Mouse (Mus musculus) kidney, embryonic 16.5 days (tissue): ENCODE measurements at regions not wholly inside any gene's neighbourhood (a gene's known extent, or its start where the extent isn't known, plus 50 kb on each side); places are given as distances from the start of the nearest gene placed in this dataset.

Source experiments
- ATAC-seq: fragments of 200-750 bp; cut with Nextera tagmentation; 2 replicates; pipeline ENCODE4 v1.8.0; 2017; ENCODE audit warnings: moderate TSS enrichment; ENCODE audit not compliant: low FRiP score, low TSS enrichment
- H3K27ac ChIP-seq: fragments of 300-500 bp; sonication (generic); 2 replicates; pipeline ENCODE4 v1.5.1; 2014; ENCODE audit warnings: low read length
- H3K27me3 ChIP-seq: fragments of 300-500 bp; sonication (generic); 2 replicates; pipeline ENCODE4 v1.6.1; 2014; ENCODE audit warnings: low read length, control low read depth, mixed read lengths; ENCODE audit not compliant: insufficient read depth
- H3K36me3 ChIP-seq: fragments of 300-500 bp; sonication (generic); 2 replicates; pipeline ENCODE4 v1.6.1; 2014; ENCODE audit warnings: low read length, control low read depth, mixed read lengths; ENCODE audit not compliant: insufficient read depth
- H3K4me1 ChIP-seq: fragments of 300-500 bp; sonication (generic); 2 replicates; pipeline ENCODE4 v1.6.1; 2014; ENCODE audit warnings: low read length, control low read depth, mixed read lengths; ENCODE audit not compliant: insufficient read depth
- H3K4me2 ChIP-seq: fragments of 300-500 bp; sonication (generic); replicated peaks from 2 replicates; pipeline ENCODE4 v1.6.1; 2014; ENCODE audit warnings: low read depth, low read length
- H3K4me3 ChIP-seq: fragments of 300-500 bp; sonication (generic); 2 replicates; pipeline ENCODE4 v1.5.1; 2014; ENCODE audit warnings: mild to moderate bottlenecking, low read length
- H3K9ac ChIP-seq: fragments of 300-500 bp; sonication (generic); replicated peaks from 2 replicates; pipeline ENCODE4 v1.6.1; 2014; ENCODE audit warnings: low read length
- H3K9me3 ChIP-seq: fragments of 300-500 bp; sonication (generic); 2 replicates; pipeline ENCODE4 v1.6.1; 2016; ENCODE audit warnings: low read length, control low read depth
- WGBS: fragments of 180-500 bp; shearing (Covaris S2); extraction: QIAGEN DNeasy Blood & Tissue Kit; methylation state at CpG from one replicate; pipeline ENCODE4 v1.1.7; 2014; 5-methylcytosine and 5-hydroxymethylcytosine counted together

DNA sequence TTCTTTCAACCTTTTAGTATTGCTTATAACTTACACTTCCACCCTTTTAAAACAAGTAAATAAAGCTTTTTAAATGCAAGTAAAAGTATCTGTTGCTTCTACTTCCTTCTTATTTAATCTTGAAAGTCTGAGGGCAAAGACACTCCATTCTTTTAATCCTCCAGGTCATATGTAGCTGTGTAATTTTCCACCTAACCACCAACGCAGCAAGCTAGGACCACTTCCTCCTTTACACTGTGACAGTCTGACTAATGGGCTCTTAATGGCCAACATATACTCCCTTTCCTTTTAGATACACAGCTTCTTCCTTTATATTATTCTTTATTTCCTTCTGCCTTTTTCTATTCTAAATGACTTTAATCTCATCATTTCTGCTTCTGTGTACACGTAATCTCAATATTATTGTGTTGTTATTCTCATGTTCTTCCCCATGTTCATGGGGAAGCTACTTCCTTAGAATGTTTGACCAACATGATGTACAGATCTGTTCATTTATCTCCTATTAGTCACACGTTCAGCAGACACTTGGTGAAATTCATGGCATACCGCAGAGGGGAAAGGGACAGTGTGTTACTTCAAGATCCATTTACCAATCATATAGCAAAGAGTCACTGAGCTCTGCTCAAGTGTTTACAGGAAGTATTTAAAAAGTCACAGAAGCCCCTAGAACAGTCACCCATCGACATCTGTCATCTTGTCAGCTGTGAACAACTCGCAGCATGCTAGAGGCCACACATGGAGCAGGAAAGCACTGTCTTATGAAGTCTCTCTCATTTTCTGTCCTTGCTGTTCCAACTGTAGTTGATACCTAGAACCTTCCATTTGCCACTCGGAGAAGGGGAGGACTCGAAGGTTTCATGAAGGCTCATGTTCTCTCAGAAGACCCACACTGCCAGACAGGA, 172.2 kb upstream of the Slc7a11 start:
- no peak overlapping the region for H3K9ac ChIP-seq
- no peak overlapping the region for H3K4me3 ChIP-seq
- H3K27ac ChIP-seq, result no peak overlapping the region
- H3K9me3 ChIP-seq, result no peaks in the 10 kb centered on the region
- 73% methylated on average over 8 of the region's 8 CpGs for WGBS
- no peaks in the 10 kb centered on the region for H3K4me1 ChIP-seq
- H3K4me2 ChIP-seq, result no peak overlapping the region
- no peaks in the 10 kb centered on the region for H3K36me3 ChIP-seq
- ATAC-seq, result no peak
- no peaks in the 10 kb centered on the region for H3K27me3 ChIP-seq

DNA sequence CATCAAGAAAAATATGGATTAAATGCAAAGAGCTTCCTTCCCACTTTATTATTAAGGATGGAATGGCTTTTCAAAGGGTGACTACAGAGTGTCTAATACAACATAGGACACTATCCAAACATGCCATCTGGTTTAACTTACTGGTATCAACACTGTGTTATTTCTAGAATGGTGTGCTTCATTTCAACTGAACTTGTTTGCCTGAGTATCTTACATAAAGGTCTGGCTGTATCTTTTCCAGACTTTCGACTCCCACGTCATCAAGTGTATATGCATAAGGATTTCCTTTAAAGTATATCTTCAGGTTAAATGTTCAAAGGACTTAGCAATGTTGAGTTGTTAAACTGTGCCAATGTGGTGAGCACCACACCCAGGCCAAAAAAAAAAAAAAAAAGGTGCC, 169.6 kb upstream of the Slc7a11 start:
- Histone ChIP-seq H3K4me3 (no peak overlapping the region), H3K9me3 (no peaks in the 10 kb centered on the region), H3K4me1 (no peaks in the 10 kb centered on the region; the same call in 1 of the 2 replicates), H3K9ac (no peak overlapping the region), H3K4me2 (no peak overlapping the region), H3K27ac (no peak overlapping the region), H3K36me3 (no peaks in the 10 kb centered on the region), H3K27me3 (no peaks in the 10 kb centered on the region)
- WGBS, result 95% methylated on average over 2 of the region's 2 CpGs
- no peak for ATAC-seq

DNA sequence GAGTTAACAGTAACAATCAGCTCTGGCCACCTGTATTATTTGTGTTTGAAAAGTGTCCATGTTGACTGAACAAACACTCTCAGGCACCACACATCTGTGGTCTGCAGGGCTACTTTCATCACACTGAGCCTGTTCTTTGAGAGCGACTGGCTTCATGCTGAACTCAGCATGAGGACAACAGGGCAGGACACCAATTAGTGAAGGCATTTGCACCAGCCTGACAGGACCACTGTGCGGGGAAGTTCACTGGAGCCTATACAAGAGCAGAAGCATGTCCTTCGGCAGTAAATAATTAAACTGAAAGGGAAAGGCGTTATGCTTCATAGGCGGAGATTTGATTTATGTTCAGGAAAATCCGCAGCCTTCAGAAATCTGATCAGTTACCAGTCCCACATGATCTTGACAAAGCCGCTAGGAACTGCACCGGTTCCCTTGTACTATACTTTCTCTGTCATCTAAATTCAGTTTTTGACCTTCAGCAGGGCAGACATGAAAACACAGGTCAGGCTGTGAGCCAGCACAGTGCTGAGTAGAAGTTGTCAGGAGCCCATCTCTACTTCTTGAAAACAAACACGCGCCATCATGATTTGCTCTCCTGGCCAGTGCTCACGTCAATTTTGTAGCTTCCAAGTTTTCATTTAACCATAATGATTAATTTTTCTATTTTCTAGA, 166.1 kb upstream of the Slc7a11 start:
- Histone ChIP-seq H3K27ac (no peak overlapping the region; the same call in 1 of the 2 replicates), H3K36me3 (no peaks in the 10 kb centered on the region), H3K4me1 (no peaks in the 10 kb centered on the region; the same call in 1 of the 2 replicates), H3K9ac (no peak overlapping the region), H3K9me3 (no peaks in the 10 kb centered on the region), H3K4me2 (peak overlapping the region; percentile 5; the same call in 1 of the 2 replicates), H3K27me3 (no peaks in the 10 kb centered on the region), H3K4me3 (no peak overlapping the region)
- peak; percentile 97 for ATAC-seq
- WGBS, result 25% methylated on average over 11 of the region's 11 CpGs

DNA sequence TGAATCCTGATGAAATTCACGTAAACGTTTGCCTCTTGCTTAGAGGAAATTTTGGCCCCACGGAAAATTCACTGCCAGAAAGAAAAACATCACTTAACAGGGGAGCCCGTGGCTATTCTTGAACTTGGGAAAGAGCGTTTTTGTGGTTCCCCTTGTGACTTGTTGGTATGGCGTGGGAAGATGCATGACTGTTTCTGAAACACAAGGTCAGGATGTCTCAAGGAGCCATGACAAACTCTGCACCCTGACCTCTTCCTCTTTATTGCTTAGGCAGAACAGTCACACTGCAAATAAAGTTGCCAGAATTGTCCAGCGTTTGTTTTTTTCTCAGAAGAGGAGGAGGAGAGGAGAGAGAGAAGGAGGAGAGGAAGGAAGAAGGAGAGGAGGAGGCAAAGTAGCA, 164.3 kb upstream of the Slc7a11 start:
- H3K36me3 ChIP-seq, result no peaks in the 10 kb centered on the region
- no peak overlapping the region for H3K4me2 ChIP-seq
- H3K27ac ChIP-seq, result no peak overlapping the region
- H3K27me3 ChIP-seq, result no peaks in the 10 kb centered on the region
- H3K9me3 ChIP-seq, result no peaks in the 10 kb centered on the region
- H3K4me1 ChIP-seq, result peaks cover 3% of the 10 kb centered on the region; the same call in 1 of the 2 replicates
- no peak overlapping the region for H3K4me3 ChIP-seq
- H3K9ac ChIP-seq, result no peak overlapping the region
- 35% methylated on average over 7 of the region's 7 CpGs for WGBS
- ATAC-seq, result no peak

DNA sequence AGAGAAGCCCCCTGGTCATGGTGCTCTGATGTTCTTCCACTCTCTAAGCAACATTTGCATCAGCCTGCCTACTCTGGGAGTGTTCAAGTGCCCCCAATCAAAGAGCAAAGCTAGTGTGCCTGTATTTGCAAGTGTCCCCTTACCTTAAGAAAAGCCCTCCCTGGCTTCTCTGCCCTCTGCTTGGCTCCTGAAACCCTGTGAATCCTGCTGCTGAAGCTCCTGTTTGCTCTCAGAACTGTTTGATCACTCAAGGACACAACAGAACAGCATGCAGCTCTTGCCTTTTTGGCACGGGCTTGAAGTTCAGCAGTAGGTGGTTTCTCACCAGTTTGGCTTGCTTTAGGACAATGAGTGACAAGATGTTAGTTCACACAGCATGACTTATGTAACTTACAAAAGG, 163.6 kb upstream of the Slc7a11 start:
- H3K36me3 ChIP-seq, result no peaks in the 10 kb centered on the region
- ATAC-seq, result no peak
- H3K27ac ChIP-seq, result no peak overlapping the region
- 21% methylated on average over 1 of the region's 1 CpGs for WGBS
- H3K4me2 ChIP-seq, result no peak overlapping the region
- H3K27me3 ChIP-seq, result no peaks in the 10 kb centered on the region
- peaks cover 3% of the 10 kb centered on the region; the same call in 1 of the 2 replicates for H3K4me1 ChIP-seq
- no peak overlapping the region for H3K4me3 ChIP-seq
- no peak overlapping the region for H3K9ac ChIP-seq
- no peaks in the 10 kb centered on the region for H3K9me3 ChIP-seq

DNA sequence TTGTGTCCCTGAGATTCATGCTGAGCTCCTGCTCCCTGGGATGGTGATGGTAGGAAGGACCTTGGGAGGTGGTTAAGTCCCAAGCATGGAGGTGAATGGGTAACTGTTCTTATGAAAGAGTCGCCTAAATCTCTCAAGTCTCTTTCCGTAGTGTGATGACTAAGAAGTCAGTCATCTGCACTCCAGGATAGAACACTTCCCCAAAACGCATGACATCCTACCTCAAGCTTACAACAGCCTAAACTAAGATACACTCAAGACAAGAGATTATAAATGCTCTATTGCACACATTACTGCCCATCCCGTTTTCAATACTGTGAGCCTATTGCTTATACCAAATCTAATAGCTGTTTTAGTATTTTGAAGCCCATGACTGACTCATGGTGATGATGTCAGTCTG, 162.3 kb upstream of the Slc7a11 start:
- WGBS, result 89% methylated on average over 4 of the region's 4 CpGs
- ATAC-seq, result no peak
- no peaks in the 10 kb centered on the region for H3K9me3 ChIP-seq
- no peak overlapping the region for H3K9ac ChIP-seq
- H3K4me1 ChIP-seq, result peaks cover 3% of the 10 kb centered on the region; the same call in 1 of the 2 replicates
- H3K4me2 ChIP-seq, result no peak overlapping the region
- no peaks in the 10 kb centered on the region for H3K27me3 ChIP-seq
- H3K4me3 ChIP-seq, result no peak overlapping the region
- no peaks in the 10 kb centered on the region for H3K36me3 ChIP-seq
- H3K27ac ChIP-seq, result no peak overlapping the region

DNA sequence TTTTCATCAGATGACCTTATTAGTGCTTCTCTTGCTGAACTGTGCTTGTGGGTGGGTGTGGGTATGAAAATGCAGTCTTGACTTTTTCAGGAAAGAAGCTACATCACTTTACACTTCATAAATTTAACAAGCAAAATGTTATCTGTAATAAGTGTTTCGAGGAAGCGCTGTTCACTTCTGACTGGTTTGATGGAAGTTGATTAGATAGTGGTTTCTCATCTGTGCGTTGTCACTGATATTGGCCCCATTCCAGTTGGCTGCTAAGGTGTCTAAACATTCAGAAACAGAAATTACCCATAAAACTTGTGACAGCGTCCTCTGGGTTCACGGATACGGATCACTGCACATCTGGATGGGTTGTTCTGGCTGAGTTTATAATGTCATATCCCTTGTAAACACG, 159.8 kb upstream of the Slc7a11 start:
- no peaks in the 10 kb centered on the region for H3K36me3 ChIP-seq
- no peak overlapping the region for H3K4me3 ChIP-seq
- WGBS, result 37% methylated on average over 7 of the region's 7 CpGs
- H3K27ac ChIP-seq, result no peak overlapping the region
- no peaks in the 10 kb centered on the region for H3K9me3 ChIP-seq
- H3K4me2 ChIP-seq, result no peak overlapping the region
- H3K4me1 ChIP-seq, result 0 out of 2 replicates have a peak, but pooled peaks cover 3% of the 10 kb centered on the region
- no peak for ATAC-seq
- no peaks in the 10 kb centered on the region for H3K27me3 ChIP-seq
- H3K9ac ChIP-seq, result no peak overlapping the region

DNA sequence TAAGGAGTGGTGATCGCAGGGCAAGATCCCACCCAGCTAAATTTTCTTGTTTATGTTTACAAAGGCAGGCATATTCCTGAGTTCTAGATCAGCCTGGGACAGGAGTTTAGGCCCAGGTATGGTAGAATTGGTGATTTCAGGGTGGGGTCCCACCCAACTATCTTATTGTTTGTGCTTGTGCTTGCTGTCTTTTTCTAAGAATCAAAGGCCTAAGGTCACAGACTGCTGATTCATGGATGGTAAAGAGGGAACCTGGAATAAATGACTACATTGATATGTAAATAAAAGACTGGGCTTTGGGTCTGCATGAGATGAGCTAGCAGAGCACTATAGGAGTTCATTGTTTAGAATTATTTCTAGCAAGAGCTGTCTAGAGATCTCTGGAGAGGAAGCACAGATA, 152.3 kb upstream of the Slc7a11 start:
- Histone ChIP-seq H3K4me2 (no peak overlapping the region), H3K4me3 (no peak overlapping the region), H3K36me3 (no peaks in the 10 kb centered on the region), H3K9me3 (peaks cover 7% of the 10 kb centered on the region; the same call in 1 of the 2 replicates), H3K9ac (no peak overlapping the region), H3K27ac (no peak overlapping the region), H3K27me3 (no peaks in the 10 kb centered on the region), H3K4me1 (no peaks in the 10 kb centered on the region)
- ATAC-seq, result no peak
- 100% methylated on average over 1 of the region's 1 CpGs for WGBS

DNA sequence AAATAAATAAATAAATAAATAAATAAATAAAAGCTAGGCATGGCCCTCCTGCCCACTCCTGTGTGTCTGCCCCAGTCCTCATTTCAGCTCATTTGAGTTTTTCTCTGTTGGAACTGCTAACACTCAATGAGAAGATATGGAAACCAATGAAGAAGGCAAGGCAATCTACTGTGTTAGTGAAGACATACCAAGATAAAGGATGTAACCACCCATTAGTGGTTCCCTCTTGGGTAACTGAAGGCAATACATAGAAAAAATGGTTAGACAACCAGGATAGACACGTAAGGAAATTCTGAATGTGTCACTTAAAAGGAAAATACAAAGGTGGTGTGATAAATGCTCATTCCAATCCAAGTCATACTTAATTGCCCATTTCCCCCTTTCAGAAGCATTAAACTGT, 140.9 kb upstream of the Slc7a11 start:
- ATAC-seq, result no peak
- Histone ChIP-seq H3K9ac (no peak overlapping the region), H3K27ac (no peak overlapping the region), H3K4me2 (no peak overlapping the region), H3K36me3 (no peaks in the 10 kb centered on the region), H3K9me3 (no peaks in the 10 kb centered on the region), H3K27me3 (no peaks in the 10 kb centered on the region), H3K4me3 (no peak overlapping the region), H3K4me1 (no peaks in the 10 kb centered on the region)
- 91% methylated on average over 1 of the region's 1 CpGs for WGBS

DNA sequence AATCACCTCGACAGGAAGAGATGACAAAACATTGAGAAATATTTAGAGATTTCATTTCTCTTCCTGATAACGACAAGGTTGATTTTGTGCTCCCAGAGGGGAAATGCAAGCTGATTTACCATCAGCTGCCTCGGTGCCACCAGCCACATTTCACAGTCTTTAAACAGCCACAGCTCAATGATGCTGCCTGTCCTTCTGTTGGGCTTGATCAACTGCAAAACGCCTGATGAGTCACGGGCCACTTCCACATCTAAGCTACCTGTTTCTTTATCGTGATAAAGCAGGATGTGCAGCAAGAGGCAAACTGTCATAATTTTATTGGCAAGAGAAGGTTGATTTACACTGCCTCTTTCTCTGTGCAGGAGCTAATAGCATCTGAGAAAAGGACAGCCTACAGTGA, 140.1 kb upstream of the Slc7a11 start:
- no peaks in the 10 kb centered on the region for H3K4me1 ChIP-seq
- no peak overlapping the region for H3K4me2 ChIP-seq
- no peaks in the 10 kb centered on the region for H3K36me3 ChIP-seq
- H3K27ac ChIP-seq, result no peak overlapping the region
- H3K27me3 ChIP-seq, result no peaks in the 10 kb centered on the region
- ATAC-seq, result no peak
- no peaks in the 10 kb centered on the region for H3K9me3 ChIP-seq
- no peak overlapping the region for H3K4me3 ChIP-seq
- 43% methylated on average over 6 of the region's 6 CpGs for WGBS
- H3K9ac ChIP-seq, result no peak overlapping the region
